Mouse (Mus musculus): ENCODE data around the gene Cyp4a32.
"Not testable (repeated sequence)": the region's sequence is repeated elsewhere in the genome, so short reads cannot be mapped to it uniquely, and the experiment has no call there.

DNA sequence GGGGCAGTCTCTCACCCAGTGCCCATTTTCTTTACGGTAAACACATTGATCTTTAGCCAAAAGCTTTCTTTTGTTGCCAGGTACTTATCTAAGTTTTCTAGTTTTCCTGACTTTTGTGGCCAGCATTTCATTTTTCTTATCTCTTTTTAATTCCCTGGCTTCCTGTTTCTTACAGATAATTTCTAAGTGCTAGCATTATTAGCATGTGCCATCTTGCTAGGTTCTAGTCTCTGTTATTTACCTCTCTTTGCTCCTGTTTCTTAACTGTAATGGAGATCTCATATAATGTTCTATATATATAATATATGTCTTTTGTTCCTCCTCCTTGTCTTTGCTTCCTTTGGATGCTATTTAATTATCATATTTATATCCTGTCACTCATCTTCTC, 55.8 kb downstream of the Cyp4a32 start:
- not testable (repeated sequence) for TF ChIP-seq CTCF (IDR thresholded peaks at IDR 0.05; ENCODE audit: low read depth, low read length); EP300 (IDR thresholded peaks at IDR 0.05; ENCODE audit: insufficient read depth, low read depth, low read length); POLR2A (IDR thresholded peaks at IDR 0.05; ENCODE audit: insufficient read depth, low read length)

Measured in ES-Bruce4 (cell line).